Mouse (Mus musculus): ENCODE results near the gene March7. TPM values are rescaled to one million over a fixed set of nuclear protein-coding genes. Genes with fewer than 3 reads are reported as not detected.

Gene March7
- total RNA-seq, 2 experiments from 2014 or later = 43.3 to 68.7 TPM

- ATAC-seq (replicated peaks; ENCODE audit: low FRiP score, poor library complexity, severe bottlenecking) = no peak
Measured at GRCm38 (mm10) chr2:60283208-60283750, 73.6 kb downstream of the March7 start.

DNA sequence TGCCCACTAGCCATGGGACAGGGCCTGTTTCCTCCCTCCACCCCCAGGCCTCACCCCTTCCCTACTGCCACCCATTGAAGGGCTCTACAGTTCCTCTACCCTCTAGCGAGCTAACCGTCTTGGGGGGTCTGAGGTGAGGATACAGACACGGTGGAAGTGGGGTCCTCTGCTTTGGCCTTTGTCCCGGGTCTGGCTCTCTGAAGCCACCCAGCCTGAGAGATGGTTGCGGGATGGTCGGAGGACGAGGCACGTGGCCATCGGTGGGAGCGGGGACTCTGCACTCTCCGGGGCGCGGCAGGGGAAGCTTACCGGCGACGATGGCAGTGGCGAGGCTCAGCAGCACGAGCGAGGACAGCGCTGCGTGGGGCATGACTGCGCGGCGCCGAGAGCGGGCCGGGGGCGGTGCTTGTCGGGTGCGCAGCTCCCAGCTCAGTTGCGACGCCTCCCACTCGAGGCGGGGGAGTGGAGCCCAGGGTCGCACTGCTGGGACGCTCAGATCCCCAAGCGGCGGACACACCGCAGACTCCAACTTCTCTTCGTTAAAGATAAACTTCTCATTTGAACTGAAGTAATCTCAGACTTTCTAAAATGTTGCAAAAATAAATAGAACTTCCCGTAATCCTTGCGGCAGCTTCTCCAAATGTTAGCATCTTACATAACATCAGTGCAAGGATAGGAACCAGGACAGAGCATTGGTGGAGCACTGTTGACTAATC, 74.2 kb downstream of the March7 start:
- ATAC-seq (replicated peaks; ENCODE audit: low FRiP score, poor library complexity, severe bottlenecking) = no peak

- no peak for ATAC-seq (replicated peaks; ENCODE audit: low FRiP score, poor library complexity, severe bottlenecking)
Measured at GRCm38 (mm10) chr2:60284467-60284821, 74.8 kb downstream of the March7 start, which contains the start of gene Cd302. TSS of gene Cd302 (minus strand) at chr2:60284488.

DNA sequence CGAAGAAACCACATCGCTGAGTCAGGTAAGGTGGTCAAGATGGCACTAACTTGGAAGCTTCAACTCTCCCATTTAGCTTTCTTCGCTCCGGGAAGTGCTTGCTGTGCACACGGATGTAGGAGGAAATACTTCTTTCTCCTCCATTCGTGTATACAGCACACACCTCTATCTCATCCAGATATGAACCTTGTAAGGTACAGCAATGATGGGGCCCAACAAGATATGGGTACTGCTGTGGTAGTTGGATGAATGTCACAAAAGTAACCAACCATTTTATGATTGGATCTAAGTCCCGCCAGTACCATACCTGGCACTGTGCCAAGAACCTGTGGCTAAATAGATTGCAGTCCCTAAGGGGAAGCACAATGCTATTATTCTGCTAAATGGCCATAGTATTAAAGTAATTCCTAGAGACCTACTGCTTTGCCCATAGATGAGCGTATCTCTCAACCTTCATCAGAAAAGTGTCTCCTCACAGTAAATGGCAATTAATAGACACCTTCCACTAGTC, 75.5 kb downstream of the March7 start:
- no peak for ATAC-seq (replicated peaks; ENCODE audit: low FRiP score, poor library complexity, severe bottlenecking)

GRCm38 (mm10) chr2:60288606-60289005, 78.9 kb downstream of the March7 start:
- ATAC-seq (replicated peaks; ENCODE audit: low FRiP score, poor library complexity, severe bottlenecking) = no peak

GRCm38 (mm10) chr2:60289451-60289850, 79.8 kb downstream of the March7 start:
- ATAC-seq (replicated peaks; ENCODE audit: low FRiP score, poor library complexity, severe bottlenecking) = no peak

GRCm38 (mm10) chr2:60291381-60291780, 81.7 kb downstream of the March7 start:
- no peak for ATAC-seq (replicated peaks; ENCODE audit: low FRiP score, poor library complexity, severe bottlenecking)

DNA sequence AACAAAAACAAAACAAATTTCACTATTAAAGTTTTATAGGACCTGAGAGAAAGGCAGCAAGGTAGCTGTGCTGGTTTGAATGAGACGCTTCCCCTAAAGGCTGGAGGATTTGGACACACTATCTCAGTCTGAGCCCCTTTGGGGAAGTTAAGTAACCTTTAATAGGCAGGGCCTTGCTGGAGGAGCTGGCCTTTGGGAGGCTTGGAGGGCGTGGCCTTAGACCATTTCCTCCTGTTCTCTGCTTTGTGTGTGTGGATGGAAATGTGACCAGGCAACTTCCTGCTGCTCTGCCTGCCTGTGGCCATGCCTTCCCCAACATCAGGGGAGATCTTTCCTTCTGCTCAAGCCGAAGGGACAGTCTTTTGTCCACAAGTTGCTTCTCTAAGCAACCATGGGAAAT, 88.6 kb downstream of the March7 start:
- no peak for ATAC-seq (replicated peaks; ENCODE audit: low FRiP score, poor library complexity, severe bottlenecking)

GRCm38 (mm10) chr2:60299323-60299722, 89.6 kb downstream of the March7 start:
- no peak for ATAC-seq (replicated peaks; ENCODE audit: low FRiP score, poor library complexity, severe bottlenecking)

Other genes with a start within 250 kb of the March7 start
- gene Baz2b, start within 50 bp of the March7 start, total RNA-seq (2015; ENCODE audit: low replicate concordance) = 80.9 and 81.4 TPM in 2 replicates
- gene Baz2b, start within 50 bp of the March7 start, total RNA-seq (2017; ENCODE audit: low replicate concordance) = 104 and 118 TPM in 2 replicates
- gene Cd302, start 74.6 kb downstream of the March7 start, total RNA-seq (2015; ENCODE audit: low replicate concordance) = 15.5 and 37.7 TPM in 2 replicates
- gene Cd302, start 74.6 kb downstream of the March7 start, total RNA-seq (2017; ENCODE audit: low replicate concordance) = 0.98 and 2.4 TPM in 2 replicates
- gene Ly75, start 173.4 kb downstream of the March7 start, total RNA-seq (2015; ENCODE audit: low replicate concordance) = 2.9 and 3.4 TPM in 2 replicates
- gene Ly75, start 173.4 kb downstream of the March7 start, total RNA-seq (2017; ENCODE audit: low replicate concordance) = 1.8 and 2.8 TPM in 2 replicates